Mouse (Mus musculus) CD4-positive, CD25-positive, alpha-beta regulatory T cell, adult 9 weeks (primary cell): ENCODE measurements around the gene Pnliprp1. TPM values are rescaled to one million over a fixed set of nuclear protein-coding genes. Genes with fewer than 3 reads are reported as not detected.

Source experiments
- polyA plus RNA-seq: library from polyadenylated mRNA; unstranded; fragments of 100-300 nt; shearing (Covaris generic); gene quantifications from one replicate; pipeline ENCODE4 v1.2.1, GENCODE M21; 2017

Gene Pnliprp1
- polyA plus RNA-seq, result not detected

GRCm38 (mm10) chr19:58728445-58729031 lies at the start of gene Pnliprp1:
Gene Pnliprp1, plus strand, starts transcription at chr19:58728887.

GRCm38 (mm10) chr19:58759423-58759822 lies 30.7 kb downstream of the Pnliprp1 start, which contains the start of gene Pnliprp2:
Gene Pnliprp2, plus strand, starts transcription at chr19:58759719.

Other genes with a start within 250 kb of the Pnliprp1 start
- gene Ccdc172, start 216.9 kb upstream of the Pnliprp1 start, polyA plus RNA-seq, result not detected
- not detected for gene Pnlip, start 76.4 kb upstream of the Pnliprp1 start, polyA plus RNA-seq
- gene Pnliprp2, start 30.8 kb downstream of the Pnliprp1 start, polyA plus RNA-seq, result not detected
- gene 1700019N19Rik, start 65.6 kb downstream of the Pnliprp1 start, polyA plus RNA-seq, result not detected
- gene Eno4, start 214.5 kb downstream of the Pnliprp1 start, polyA plus RNA-seq, result not detected
- gene Hspa12a, start 214.8 kb downstream of the Pnliprp1 start, polyA plus RNA-seq, result 3.3 TPM